Mouse (Mus musculus) megakaryocyte-erythroid progenitor cell, adult 5-6 weeks (primary cell): ENCODE measurements around the gene Olfr346. TPM values are rescaled to one million over a fixed set of nuclear protein-coding genes. Genes with fewer than 3 reads are reported as not detected.

Experiments
- ATAC-seq: replicated peaks from 2 replicates; pipeline ENCODE4 v1.8.0; 2016; ENCODE audit warnings: mild to moderate bottlenecking, inconsistent platforms; ENCODE audit not compliant: severe bottlenecking, poor library complexity, low FRiP score, low TSS enrichment
- total RNA-seq, 2 experiments: library from RNA; stranded (forward) in 1 of 2; stranded (reverse) in 1 of 2; fragments of 200-1000, 215-1000 nt in 1 of 2; fragments of >200 nt in 1 of 2; fragmentation: Nextera tagmentation in 1 of 2; gene quantifications; 2 replicates each; pipeline ENCODE4 v1.2.3; 2014 to 2017

Olfr346 gene
- total RNA-seq (2014; fragmentation: Nextera tagmentation) (not detected in 2 replicates), total RNA-seq (2017) (not detected in 2 replicates)

DNA sequence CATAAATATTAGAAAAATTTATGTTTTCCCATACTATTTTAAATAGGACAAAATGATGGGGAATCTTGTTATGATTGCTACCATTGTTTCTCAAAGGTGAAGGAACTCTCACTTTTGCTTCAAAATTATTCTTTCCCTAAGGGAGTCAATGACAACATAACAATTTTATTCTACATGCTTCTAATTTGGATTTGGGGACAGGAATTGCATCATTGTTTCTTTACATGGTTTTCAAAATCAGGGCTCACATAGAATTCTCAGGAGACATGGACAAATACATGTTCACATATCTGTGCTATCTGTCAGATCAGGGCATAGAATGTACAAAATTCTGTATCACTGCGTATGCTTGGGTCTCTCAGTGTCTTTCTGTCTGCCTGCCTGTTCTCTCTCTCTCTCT, at the start of gene Olfr346:
Gene Olfr346 (plus strand): TSS at position 301 of the 400 bp plus-strand sequence.
- ATAC-seq = no peak

DNA sequence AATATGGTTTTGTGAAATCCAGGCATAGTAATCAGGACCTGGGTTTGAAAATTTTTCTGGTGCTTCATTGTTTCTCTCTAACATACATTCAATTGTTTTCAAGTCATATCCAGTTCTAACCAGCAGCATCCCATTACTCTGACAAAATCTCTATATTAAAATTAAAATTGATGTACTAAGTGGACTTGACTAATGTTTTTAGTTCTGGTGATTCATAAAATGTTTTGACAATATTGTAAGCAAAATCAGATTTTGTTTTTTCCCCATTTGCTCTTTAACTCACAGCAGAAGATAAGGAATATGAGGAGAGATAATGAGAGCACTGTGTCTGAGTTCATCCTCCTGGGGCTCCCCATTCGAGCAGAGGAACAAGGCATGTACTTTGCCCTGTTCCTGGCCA, 45.8 kb upstream of the Olfr346 start, which contains the start of gene Olfr345:
Gene Olfr345 (plus strand): TSS at position 301 of the 400 bp plus-strand sequence.
- no peak for ATAC-seq

DNA sequence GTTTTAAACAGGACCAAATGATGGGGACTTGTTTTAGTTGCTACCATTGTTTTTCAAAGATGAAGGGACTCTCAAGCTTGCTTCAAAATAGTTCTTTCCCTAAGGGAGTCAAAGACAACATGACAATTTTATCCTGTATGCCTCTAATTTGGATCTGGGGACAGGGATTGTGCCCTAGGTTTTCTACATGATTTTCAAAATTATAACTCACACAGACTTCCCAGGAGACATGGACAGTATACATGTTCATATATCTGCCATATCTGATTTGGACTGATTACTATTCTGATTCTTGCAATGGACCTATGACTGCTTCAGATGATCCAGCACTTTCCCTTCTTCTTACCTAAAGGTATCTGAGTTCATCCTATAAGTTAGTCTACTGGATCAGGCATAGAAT, 46.0 kb downstream of the Olfr346 start, which contains the start of gene Olfr347:
Gene Olfr347 (plus strand): TSS at position 301 of the 400 bp plus-strand sequence.
- no peak for ATAC-seq

DNA sequence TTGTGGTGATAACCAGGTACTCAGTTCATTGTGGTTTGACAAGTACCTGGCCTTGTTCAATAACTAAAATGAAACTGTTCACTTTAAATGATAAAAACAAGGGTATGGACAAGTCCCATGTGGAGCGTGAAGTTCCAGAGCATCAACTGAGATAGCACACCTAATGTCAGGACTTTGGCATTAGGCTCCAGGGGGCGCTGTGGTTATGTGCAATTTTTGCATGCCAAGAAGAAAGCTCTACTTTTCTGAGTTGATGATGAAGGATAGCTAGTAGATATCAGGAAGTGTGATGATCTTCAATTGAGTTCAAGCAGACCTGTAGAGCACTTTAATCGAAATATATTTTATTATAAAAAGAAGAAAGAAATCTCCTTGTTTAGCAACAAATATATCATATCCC, 50.6 kb downstream of the Olfr346 start:
- no peak for ATAC-seq

Other genes starting within 250 kb of the Olfr346 start
- not detected in 2 replicates for gene Olfr340, start 233.2 kb upstream of the Olfr346 start, total RNA-seq (2014; fragmentation: Nextera tagmentation)
- not detected in 2 replicates for gene Olfr340, start 233.2 kb upstream of the Olfr346 start, total RNA-seq (2017)
- not detected in 2 replicates for gene Olfr341, start 203.3 kb upstream of the Olfr346 start, total RNA-seq (2014; fragmentation: Nextera tagmentation)
- gene Olfr341, start 203.3 kb upstream of the Olfr346 start, total RNA-seq (2017) = not detected in 2 replicates
- not detected in 2 replicates for gene Olfr342, start 160.8 kb upstream of the Olfr346 start, total RNA-seq (2014; fragmentation: Nextera tagmentation)
- gene Olfr342, start 160.8 kb upstream of the Olfr346 start, total RNA-seq (2017) = not detected in 2 replicates
- gene Olfr344, start 119.1 kb upstream of the Olfr346 start, total RNA-seq (2014; fragmentation: Nextera tagmentation) = not detected in 2 replicates
- not detected in 2 replicates for gene Olfr344, start 119.1 kb upstream of the Olfr346 start, total RNA-seq (2017)
- gene Olfr345, start 45.7 kb upstream of the Olfr346 start, total RNA-seq (2014; fragmentation: Nextera tagmentation) = not detected in 2 replicates
- gene Olfr345, start 45.7 kb upstream of the Olfr346 start, total RNA-seq (2017) = not detected in 2 replicates
- gene Olfr347, start 46.1 kb downstream of the Olfr346 start, total RNA-seq (2014; fragmentation: Nextera tagmentation) = not detected in 2 replicates
- not detected in 2 replicates for gene Olfr347, start 46.1 kb downstream of the Olfr346 start, total RNA-seq (2017)
- gene Olfr348, start 98.5 kb downstream of the Olfr346 start, total RNA-seq (2014; fragmentation: Nextera tagmentation) = not detected in 2 replicates
- gene Olfr348, start 98.5 kb downstream of the Olfr346 start, total RNA-seq (2017) = not detected in 2 replicates
- not detected in 2 replicates for gene Olfr50, start 104.8 kb downstream of the Olfr346 start, total RNA-seq (2014; fragmentation: Nextera tagmentation)
- not detected in 2 replicates for gene Olfr50, start 104.8 kb downstream of the Olfr346 start, total RNA-seq (2017)
- gene Olfr3, start 131.2 kb downstream of the Olfr346 start, total RNA-seq (2014; fragmentation: Nextera tagmentation) = not detected in 2 replicates
- not detected in 2 replicates for gene Olfr3, start 131.2 kb downstream of the Olfr346 start, total RNA-seq (2017)
- gene Olfr350, start 160.5 kb downstream of the Olfr346 start, total RNA-seq (2014; fragmentation: Nextera tagmentation) = not detected in 2 replicates
- not detected in 2 replicates for gene Olfr350, start 160.5 kb downstream of the Olfr346 start, total RNA-seq (2017)
- not detected in 2 replicates for gene Olfr351, start 176.9 kb downstream of the Olfr346 start, total RNA-seq (2014; fragmentation: Nextera tagmentation)
- gene Olfr351, start 176.9 kb downstream of the Olfr346 start, total RNA-seq (2017) = not detected in 2 replicates
- not detected in 2 replicates for gene Olfr352, start 182.7 kb downstream of the Olfr346 start, total RNA-seq (2014; fragmentation: Nextera tagmentation)
- gene Olfr352, start 182.7 kb downstream of the Olfr346 start, total RNA-seq (2017) = not detected in 2 replicates
- gene Olfr353, start 207.1 kb downstream of the Olfr346 start, total RNA-seq (2014; fragmentation: Nextera tagmentation) = not detected in 2 replicates
- not detected in 2 replicates for gene Olfr353, start 207.1 kb downstream of the Olfr346 start, total RNA-seq (2017)
- not detected in 2 replicates for gene Olfr354, start 219.9 kb downstream of the Olfr346 start, total RNA-seq (2014; fragmentation: Nextera tagmentation)
- not detected in 2 replicates for gene Olfr354, start 219.9 kb downstream of the Olfr346 start, total RNA-seq (2017)
- gene Olfr355, start 243.1 kb downstream of the Olfr346 start, total RNA-seq (2014; fragmentation: Nextera tagmentation) = not detected in 2 replicates
- not detected in 2 replicates for gene Olfr355, start 243.1 kb downstream of the Olfr346 start, total RNA-seq (2017)